Mouse (Mus musculus): ENCODE data around the gene G530012D18Rik. TPM values are rescaled to one million over a fixed set of nuclear protein-coding genes. Genes with fewer than 3 reads are reported as not detected.
"Not testable (repeated sequence)": the region's sequence is repeated elsewhere in the genome, so short reads cannot be mapped to it uniquely, and the experiment has no call there.

G530012D18Rik gene
- total RNA-seq, 2 experiments from 2014 or later, result not detected

DNA sequence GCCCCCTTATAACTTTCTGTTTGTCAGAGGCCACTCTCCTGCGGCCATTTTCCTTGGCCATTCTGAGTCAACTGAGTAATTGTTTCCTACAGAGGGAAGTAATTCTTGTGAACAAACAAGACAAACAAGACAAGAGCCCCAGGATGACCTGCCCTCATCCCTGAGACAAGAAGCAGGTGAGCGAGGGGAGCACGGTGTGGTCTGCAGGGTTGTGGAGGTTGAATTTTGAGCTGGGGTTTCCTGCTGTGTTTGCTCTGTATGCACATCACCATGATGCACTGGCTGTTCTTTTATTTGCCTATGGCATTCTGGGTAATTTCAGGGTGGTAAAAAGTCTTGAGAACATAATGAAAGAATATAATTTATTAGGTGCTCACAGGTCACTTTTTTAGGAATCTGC, 39.6 kb downstream of the G530012D18Rik start:
- not testable (repeated sequence) for DNase-seq (ENCODE audit: low spot score in 2 of 2)

GRCm38 (mm10) chr1:85615819-85616218, 40.3 kb downstream of the G530012D18Rik start:
- DNase-seq (ENCODE audit: low spot score in 2 of 2), result not testable (repeated sequence)

- not testable (repeated sequence) for DNase-seq (ENCODE audit: low spot score in 2 of 2)
These were observed 41.7 kb downstream of the G530012D18Rik start for GRCm38 (mm10) chr1:85617161-85617560.

DNA sequence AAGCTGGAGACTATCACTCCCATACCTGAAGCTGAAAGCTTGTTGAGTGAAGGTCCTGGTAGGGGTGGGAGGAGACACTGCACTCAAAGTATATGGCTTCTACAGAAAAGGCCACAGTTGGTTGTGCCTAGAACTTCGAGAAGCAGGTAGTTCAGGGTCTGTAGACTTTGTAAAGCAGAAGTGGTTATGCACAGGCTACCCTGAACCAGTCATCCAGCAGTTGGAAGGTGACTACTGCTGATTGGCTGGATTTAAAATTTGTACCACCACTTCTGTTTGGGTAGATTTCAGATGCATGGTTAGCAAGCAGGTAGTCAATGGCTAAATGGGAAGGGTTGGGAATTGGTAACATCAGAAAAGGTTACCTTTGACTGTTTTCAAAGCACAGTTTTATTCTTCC, 43.2 kb downstream of the G530012D18Rik start:
- DNase-seq (ENCODE audit: low spot score in 2 of 2), result not testable (repeated sequence)

Other genes starting within 250 kb of the G530012D18Rik start
- gene Sp110, start 23.1 kb downstream of the G530012D18Rik start, total RNA-seq (2021), result under 1 TPM; 0.79 to 0.87 TPM
- gene Sp140, start 24.7 kb downstream of the G530012D18Rik start, total RNA-seq (2021), result 1 to 10 TPM in 1 of 2 experiments, under 1 TPM in 1; 0.79 to 2.1 TPM
- gene Sp100, start 74.3 kb downstream of the G530012D18Rik start, total RNA-seq (2021), result 1 to 10 TPM; 2.5 to 2.6 TPM
- under 1 TPM; 0.25 to 0.68 TPM for gene A630001G21Rik, start 203.0 kb downstream of the G530012D18Rik start, total RNA-seq (2021)
- gene Cab39, start 217.8 kb downstream of the G530012D18Rik start, total RNA-seq (2021), result 100 to 1,000 TPM; 146 to 163 TPM